Mouse (Mus musculus) liver, adult 2 months (tissue): ENCODE results near the gene Clip2.

ENCODE experiments used
- CTCF ChIP-seq: fragments of 200-500 bp; IDR thresholded peaks from 2 replicates; pipeline ENCODE4 v1.5.1; 2011; ENCODE audit warnings: low read depth, low read length, control low read depth
- POLR2A ChIP-seq: fragments of 200-500 bp; IDR thresholded peaks from 2 replicates; pipeline ENCODE4 v1.6.1; 2011; ENCODE audit warnings: low read length, control low read depth; ENCODE audit not compliant: insufficient read depth; ENCODE audit errors: extremely low read depth

DNA sequence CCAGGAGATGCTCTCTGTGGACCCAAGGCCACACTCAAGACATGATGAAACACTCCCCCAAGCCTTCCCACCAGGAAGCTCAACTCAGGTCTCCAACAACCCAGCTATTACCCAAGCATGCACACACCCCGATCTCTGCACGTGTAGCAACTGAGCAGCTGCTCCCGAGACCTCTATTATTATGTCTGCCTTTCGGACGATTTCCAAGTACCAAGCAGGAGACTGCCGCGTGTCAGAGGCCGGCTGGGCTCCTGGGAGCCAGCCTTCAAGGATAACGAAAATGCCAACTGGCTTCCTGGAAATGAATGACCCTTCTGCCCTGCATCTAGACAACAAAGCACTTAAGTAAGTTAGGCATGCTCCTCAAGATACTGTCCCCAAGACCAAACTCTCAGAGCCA, 97.8 kb downstream of the Clip2 start:
- TF ChIP-seq CTCF (no peak), POLR2A (no peak)
